Mouse (Mus musculus) lung, postnatal 0 days (tissue): ENCODE data around the gene Foxk1. TPM values are rescaled to one million over a fixed set of nuclear protein-coding genes. Genes with fewer than 3 reads are reported as not detected.

Experiments
- ATAC-seq: fragments of 200-750 bp; cut with Nextera tagmentation; 2 replicates; pipeline ENCODE4 v1.8.0; 2017; ENCODE audit warnings: moderate library complexity
- DNase-seq: peaks from one replicate; pipeline ENCODE4 v3.0.0-alpha.2; 2016; ENCODE audit warnings: low spot score
- H3K27ac ChIP-seq: fragments of 300-500 bp; sonication (generic); 2 replicates; pipeline ENCODE4 v1.5.1; 2014; ENCODE audit warnings: antibody characterized with exemption, mild to moderate bottlenecking, low read length, mixed read lengths
- H3K27me3 ChIP-seq: fragments of 300-500 bp; sonication (generic); replicated peaks from 2 replicates; pipeline ENCODE4 v1.6.1; 2014; ENCODE audit warnings: low read length, mixed read lengths; ENCODE audit not compliant: insufficient read depth
- H3K36me3 ChIP-seq: fragments of 300-500 bp; sonication (generic); 2 replicates; pipeline ENCODE4 v1.6.1; 2014; ENCODE audit warnings: low read length, mixed read lengths; ENCODE audit not compliant: insufficient read depth
- H3K4me1 ChIP-seq: fragments of 300-500 bp; sonication (generic); 2 replicates; pipeline ENCODE4 v1.6.1; 2014; ENCODE audit warnings: antibody characterized with exemption, low read depth, low read length, mixed read lengths; ENCODE audit not compliant: insufficient read depth
- H3K4me2 ChIP-seq: fragments of 300-500 bp; sonication (generic); replicated peaks from 2 replicates; pipeline ENCODE4 v1.6.1; 2014; ENCODE audit warnings: low read depth, mild to moderate bottlenecking, low read length, moderate library complexity, mixed read lengths
- H3K4me3 ChIP-seq: fragments of 300-500 bp; sonication (generic); 2 replicates; pipeline ENCODE4 v1.5.1; 2014; ENCODE audit warnings: low read depth, low read length
- H3K9ac ChIP-seq: fragments of 300-500 bp; sonication (generic); replicated peaks from 2 replicates; pipeline ENCODE4 v1.6.1; 2014; ENCODE audit warnings: low read depth, mild to moderate bottlenecking
- H3K9me3 ChIP-seq: fragments of 300-500 bp; sonication (generic); 2 replicates; pipeline ENCODE4 v1.6.1; 2016; ENCODE audit warnings: low read length, mixed read lengths
- CTCF ChIP-seq: IDR thresholded peaks from 2 replicates; pipeline ENCODE4 v1.5.1; 2016; ENCODE audit warnings: antibody characterized with exemption, mild to moderate bottlenecking
- EP300 ChIP-seq: IDR thresholded peaks from 2 replicates; pipeline ENCODE4 v1.6.1; 2016; ENCODE audit warnings: antibody characterized with exemption, mild to moderate bottlenecking, control low read depth
- WGBS: fragments of 180-500 bp; shearing (Covaris S2); extraction: QIAGEN DNeasy Blood & Tissue Kit; methylation state at CpG from one replicate; pipeline ENCODE4 v1.1.7; 2014; 5-methylcytosine and 5-hydroxymethylcytosine counted together
- polyA plus RNA-seq: library from polyadenylated mRNA; unstranded; fragments of >200 nt; fragmentation: Nextera tagmentation; extraction: Ambion mirVana; gene quantifications from 2 replicates; pipeline ENCODE4 v1.2.1, GENCODE M21; 2015

The Foxk1 gene
- polyA plus RNA-seq, 1 experiment from 2014 or later: 4.3 TPM

DNA sequence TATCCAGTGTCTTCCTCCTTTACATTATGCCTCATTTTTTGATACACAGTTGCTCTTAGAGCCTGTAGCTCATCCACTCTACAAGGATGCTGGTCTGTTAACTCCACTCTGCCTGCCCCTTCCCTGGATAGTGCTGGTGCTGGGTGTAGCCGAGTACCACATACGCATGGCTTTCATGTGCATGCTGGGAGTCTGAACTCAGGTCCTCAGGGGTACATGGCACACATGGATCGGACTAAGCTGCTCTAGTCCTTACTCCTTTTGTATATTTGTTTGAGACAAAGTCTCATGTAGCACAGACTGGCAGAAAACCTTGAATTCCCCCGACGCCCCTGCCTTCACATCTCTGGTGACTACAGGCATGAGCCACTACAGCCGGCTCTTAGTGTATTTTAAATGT, 15.0 kb upstream of the Foxk1 start:
- Histone ChIP-seq H3K27me3 (no peaks in the 10 kb centered on the region), H3K4me2 (no peak overlapping the region), H3K4me1 (0 out of 2 replicates have a peak, but pooled peaks cover 9% of the 10 kb centered on the region), H3K9ac (no peak overlapping the region), H3K27ac (no peak overlapping the region), H3K9me3 (no peaks in the 10 kb centered on the region), H3K36me3 (no peaks in the 10 kb centered on the region), H3K4me3 (no peak overlapping the region)
- ATAC-seq (no peak), DNase-seq (no peak)
- 67% methylated on average over 6 of the region's 6 CpGs for WGBS
- no peak for TF ChIP-seq EP300
- no peak for TF ChIP-seq CTCF

DNA sequence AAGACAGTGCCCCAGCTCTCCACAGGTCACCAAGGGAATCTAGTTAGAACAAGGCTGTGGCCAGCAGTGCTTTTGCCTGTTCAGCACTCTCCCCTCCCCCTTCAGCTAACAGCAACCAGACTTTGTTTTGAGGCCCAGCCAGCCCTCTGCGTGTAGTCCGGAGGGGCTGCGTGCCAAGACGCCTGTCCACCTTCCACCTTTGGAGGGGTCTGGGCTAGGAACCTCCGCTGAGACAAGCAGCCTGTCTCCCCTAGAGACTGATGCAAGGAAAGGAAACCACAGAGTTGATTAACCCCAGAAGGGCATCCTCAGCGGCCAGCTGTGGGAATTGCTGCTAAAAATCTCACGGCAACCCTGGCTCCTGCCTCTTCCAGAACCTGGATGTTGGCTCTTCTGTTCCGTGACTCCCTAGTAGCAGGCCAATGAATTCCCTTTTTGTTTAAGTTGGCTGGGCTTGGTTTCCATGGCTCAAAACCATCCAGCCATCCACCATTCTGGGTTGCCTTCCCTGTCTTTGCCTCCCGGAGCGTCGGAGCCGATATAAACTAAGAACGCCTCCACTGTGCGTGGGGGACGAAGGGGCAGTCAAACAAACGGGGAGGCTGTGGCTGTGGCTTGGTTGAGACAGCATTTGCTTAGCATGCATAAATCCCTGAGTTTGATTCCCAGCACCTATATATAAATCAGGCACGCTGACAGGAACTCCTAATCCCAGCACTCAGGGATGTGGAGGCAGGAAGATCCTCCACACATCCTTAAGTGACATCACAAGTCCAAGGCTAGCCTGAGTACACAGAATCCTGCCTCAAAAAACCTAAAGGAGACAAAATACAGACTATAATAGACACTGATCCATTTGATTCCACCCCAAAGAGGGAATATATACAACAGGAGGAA, 14.3 kb upstream of the Foxk1 start:
- WGBS: 47% methylated on average over 17 of the region's 17 CpGs
- TF ChIP-seq CTCF: no peak; the same call in 1 of the 2 replicates
- TF ChIP-seq EP300: no peak

DNA sequence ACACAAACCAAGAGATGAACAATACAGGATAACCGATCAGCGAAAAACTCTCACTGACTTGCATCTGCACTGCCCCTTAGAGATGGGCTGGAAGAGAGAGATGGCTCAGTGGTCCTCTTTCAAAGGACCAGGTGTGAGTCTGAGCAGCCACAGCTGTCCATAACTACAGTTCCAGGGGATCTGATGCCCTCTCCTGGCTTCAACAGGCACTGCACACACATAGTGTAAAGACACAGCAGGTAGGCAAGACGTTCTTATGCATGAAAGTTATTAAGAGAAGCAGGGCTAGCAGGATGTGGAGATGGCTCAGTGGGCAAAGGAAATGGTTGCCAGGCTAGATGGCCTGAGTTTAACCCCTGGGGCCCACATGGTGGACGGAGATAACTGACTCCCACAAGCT, 13.6 kb upstream of the Foxk1 start:
- peaks cover 9% of the 10 kb centered on the region; the same call in 1 of the 2 replicates for H3K4me1 ChIP-seq
- DNase-seq (peak; percentile 52), ATAC-seq (no peak)
- no peak overlapping the region for H3K9ac ChIP-seq
- no peaks in the 10 kb centered on the region for H3K9me3 ChIP-seq
- no peak overlapping the region for H3K4me3 ChIP-seq
- TF ChIP-seq EP300 (no peak), CTCF (peak; percentile 74)
- H3K27me3 ChIP-seq: no peaks in the 10 kb centered on the region
- H3K4me2 ChIP-seq: no peak overlapping the region
- H3K27ac ChIP-seq: no peak overlapping the region
- 65% methylated on average over 4 of the region's 4 CpGs for WGBS
- H3K36me3 ChIP-seq: no peaks in the 10 kb centered on the region

More for the DNA sequence above, 14.3 kb upstream of the Foxk1 start:
- DNase-seq: no peak
- Histone ChIP-seq H3K27ac (no peak overlapping the region), H3K4me3 (no peak overlapping the region), H3K4me2 (no peak overlapping the region), H3K9ac (no peak overlapping the region), H3K9me3 (no peaks in the 10 kb centered on the region), H3K4me1 (peaks cover 9% of the 10 kb centered on the region; the same call in 1 of the 2 replicates), H3K36me3 (no peaks in the 10 kb centered on the region), H3K27me3 (no peaks in the 10 kb centered on the region)
- peak; percentile 49; the same call in 1 of the 2 replicates for ATAC-seq

DNA sequence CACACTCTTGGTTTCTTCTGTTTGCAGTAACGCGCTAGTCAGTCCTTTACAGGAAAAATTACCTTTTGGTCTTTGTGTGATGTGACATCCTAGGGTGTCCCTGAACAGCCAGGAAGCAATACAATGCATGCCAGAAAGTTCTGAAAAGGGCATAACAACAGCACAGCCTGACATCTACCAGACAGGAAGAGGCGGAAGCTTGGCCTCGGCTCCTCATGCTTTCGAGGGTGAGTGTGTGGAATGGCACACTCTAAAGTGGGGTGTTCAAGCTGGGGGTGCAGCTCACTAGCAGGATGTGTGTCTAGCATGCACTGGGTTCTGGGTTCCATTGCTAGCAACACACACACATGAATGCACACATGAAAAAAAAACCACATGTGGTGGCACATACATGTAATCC, 9.6 kb upstream of the Foxk1 start:
- Histone ChIP-seq H3K4me3 (no peak overlapping the region), H3K4me1 (peaks cover 1% of the 10 kb centered on the region; the same call in 1 of the 2 replicates), H3K27ac (no peak overlapping the region), H3K9ac (no peak overlapping the region), H3K27me3 (no peaks in the 10 kb centered on the region), H3K4me2 (no peak overlapping the region), H3K9me3 (no peaks in the 10 kb centered on the region), H3K36me3 (no peaks in the 10 kb centered on the region)
- no peak for TF ChIP-seq CTCF
- no peak for TF ChIP-seq EP300
- DNase-seq (no peak), ATAC-seq (peak; percentile 44; the same call in 1 of the 2 replicates)
- 61% methylated on average over 5 of the region's 5 CpGs for WGBS

DNA sequence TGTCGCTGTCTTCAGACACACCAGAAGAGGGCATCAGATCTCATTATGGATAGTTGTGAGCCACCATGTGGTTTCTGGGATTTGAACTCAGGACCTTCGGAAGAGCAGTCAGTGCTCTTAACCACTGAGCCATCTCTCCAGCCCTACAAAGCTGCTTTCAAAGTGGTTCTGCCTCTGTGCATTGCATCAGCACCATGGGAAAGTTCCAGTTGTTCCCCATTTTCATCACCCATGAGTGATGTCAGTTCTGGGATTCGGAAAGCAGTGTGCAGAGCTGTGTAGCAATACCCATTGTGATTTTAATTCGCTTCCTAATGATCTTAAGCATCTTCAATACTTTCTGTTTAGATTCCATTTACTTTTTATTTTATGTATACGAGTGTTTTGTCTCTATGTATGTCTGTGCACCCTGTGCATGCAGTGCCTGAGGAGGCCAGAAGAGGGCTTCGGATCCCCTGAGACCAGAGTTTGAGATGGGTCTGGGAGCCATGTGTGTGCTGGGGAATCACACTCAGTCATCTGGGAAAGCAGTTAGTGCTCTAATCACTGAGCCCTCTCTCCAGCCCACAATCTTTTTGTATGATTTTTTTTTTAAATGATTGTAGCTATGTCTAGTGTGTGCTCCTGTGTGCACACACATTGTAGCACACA, 6.6 kb upstream of the Foxk1 start:
- Histone ChIP-seq H3K9ac (no peak overlapping the region), H3K4me1 (no peaks in the 10 kb centered on the region; the same call in 1 of the 2 replicates), H3K4me2 (no peak overlapping the region), H3K4me3 (no peak overlapping the region), H3K9me3 (no peaks in the 10 kb centered on the region), H3K36me3 (no peaks in the 10 kb centered on the region), H3K27me3 (no peaks in the 10 kb centered on the region), H3K27ac (no peak overlapping the region)
- peak; percentile 43 for DNase-seq
- no peak; the same call in 1 of the 2 replicates for ATAC-seq
- 84% methylated on average over 6 of the region's 6 CpGs for WGBS
- TF ChIP-seq CTCF (peak; percentile 56), EP300 (no peak)

DNA sequence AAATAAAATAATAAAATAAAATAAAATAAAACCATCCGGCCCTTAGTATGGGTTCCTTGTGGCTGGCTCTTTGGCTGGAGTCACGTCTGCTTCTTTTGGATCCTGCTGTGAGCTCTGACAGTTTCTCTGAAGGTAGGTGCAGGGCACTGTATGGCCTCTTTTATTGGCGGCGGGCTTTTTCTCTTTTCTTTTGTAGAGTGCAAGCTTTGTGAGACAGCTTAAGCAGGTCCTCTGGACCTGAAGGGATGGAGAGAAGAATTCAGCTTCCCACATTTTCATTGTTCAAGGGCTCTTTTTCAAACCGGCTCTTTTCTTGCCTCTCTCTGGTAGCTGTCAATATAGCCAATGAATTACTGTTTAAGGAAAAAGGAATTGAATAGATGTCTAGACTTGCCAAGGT, 5.4 kb upstream of the Foxk1 start:
- Histone ChIP-seq H3K9me3 (no peaks in the 10 kb centered on the region), H3K36me3 (no peaks in the 10 kb centered on the region), H3K4me2 (no peak overlapping the region), H3K4me1 (peaks cover 7% of the 10 kb centered on the region; the same call in 1 of the 2 replicates), H3K9ac (no peak overlapping the region), H3K4me3 (no peak overlapping the region), H3K27ac (no peak overlapping the region), H3K27me3 (no peaks in the 10 kb centered on the region)
- DNase-seq (no peak), ATAC-seq (no peak)
- WGBS: 62% methylated on average over 5 of the region's 5 CpGs
- TF ChIP-seq EP300 (no peak), CTCF (no peak)
